Mouse (Mus musculus): Measurements from ENCODE around the gene Unc13c.

GRCm38 (mm10) chr9:73927276-73927675 lies 41.5 kb downstream of the Unc13c start:
- no peak for TF ChIP-seq GATA1 (IDR thresholded peaks at IDR 0.05; ENCODE audit: borderline replicate concordance, low read length)
- 0 out of 2 replicates have a peak, but pooled peaks have one; percentile 11 for TF ChIP-seq FLI1 (IDR thresholded peaks at IDR 0.05; ENCODE audit: low read length)

Data from megakaryocyte, embryonic 14.5 days (primary cell).